Mouse (Mus musculus): Measurements from ENCODE around the gene Marveld2.

- TF ChIP-seq POLR2A (IDR thresholded peaks at IDR 0.05; ENCODE audit: borderline replicate concordance, control insufficient read depth, low read depth, low read length): no peak
- no peak for TF ChIP-seq CTCF (IDR thresholded peaks at IDR 0.05; ENCODE audit: control insufficient read depth, insufficient read depth, low read length)
These were observed 25.9 kb upstream of the Marveld2 start for GRCm38 (mm10) chr13:100642471-100643209.

All from bone marrow, adult 2 months (tissue).